Mouse (Mus musculus): Measurements from ENCODE around the gene Vps13d.

GRCm38 (mm10) chr4:144988443-144989206 lies 206.2 kb downstream of the Vps13d start:
- TF ChIP-seq POLR2A (IDR thresholded peaks at IDR 0.05; ENCODE audit: control insufficient read depth, extremely low read depth, insufficient read depth, low read length, poor library complexity) (no peak), CTCF (IDR thresholded peaks at IDR 0.05; ENCODE audit: borderline replicate concordance, control insufficient read depth, extremely low read depth, insufficient read depth, low read length, poor library complexity) (no peak)
